Mouse (Mus musculus) olfactory bulb, adult 2 months (tissue): Measurements from ENCODE around the gene Dus1l. TPM values are rescaled to one million over a fixed set of nuclear protein-coding genes. Genes with fewer than 3 reads are reported as not detected.
A peak's percentile ranks its signal among the peaks of the same experiment; 100 is the strongest.
"Not testable (repeated sequence)": the region's sequence is repeated elsewhere in the genome, so short reads cannot be mapped to it uniquely, and the experiment has no call there.

Experiments used
- H3K27ac ChIP-seq: fragments of 200-500 bp; 2 replicates; pipeline ENCODE4 v1.5.1; 2012; ENCODE audit warnings: low read depth, low read length; ENCODE audit not compliant: insufficient read depth
- H3K4me1 ChIP-seq: fragments of 200-500 bp; 2 replicates; pipeline ENCODE4 v1.6.1; 2012; ENCODE audit warnings: low read length; ENCODE audit not compliant: control insufficient read depth, insufficient read depth
- H3K4me3 ChIP-seq: fragments of 200-500 bp; 2 replicates; pipeline ENCODE4 v1.5.1; 2012; ENCODE audit warnings: mild to moderate bottlenecking, low read depth, low read length, moderate library complexity; ENCODE audit not compliant: insufficient read depth
- CTCF ChIP-seq: fragments of 200-500 bp; IDR thresholded peaks from 2 replicates; pipeline ENCODE4 v1.5.1; 2012; ENCODE audit warnings: low read depth, mild to moderate bottlenecking, low read length, moderate library complexity; ENCODE audit not compliant: insufficient read depth
- POLR2A ChIP-seq: fragments of 200-500 bp; IDR thresholded peaks from 2 replicates; pipeline ENCODE4 v1.6.1; 2012; ENCODE audit warnings: mild to moderate bottlenecking, low read depth, low read length, moderate library complexity; ENCODE audit not compliant: insufficient read depth
- WGBS: fragments of 180-500 bp; shearing (Covaris S2); methylation state at CpG from one replicate; pipeline ENCODE4 v1.1.7; 2018; 5-methylcytosine and 5-hydroxymethylcytosine counted together
- polyA plus RNA-seq: library from polyadenylated mRNA; stranded (reverse); fragments of >200 nt; gene quantifications from 2 replicates; pipeline ENCODE4 v1.2.4, GENCODE M21; 2012; ENCODE audit warnings: low replicate concordance; ENCODE audit not compliant: missing spikeins, insufficient read depth, insufficient read length

Gene Dus1l
- polyA plus RNA-seq, 1 experiment = not detected

GRCm38 (mm10) chr11:120785145-120785544, 11.1 kb downstream of the Dus1l start:
- H3K4me1 ChIP-seq = peaks cover 28% of the 10 kb centered on the region
- TF ChIP-seq CTCF (no peak), POLR2A (no peak)
- H3K27ac ChIP-seq = no peak overlapping the region
- WGBS = 35% methylated on average over 9 of the region's 9 CpGs
- peak overlapping the region; percentile 97 for H3K4me3 ChIP-seq

GRCm38 (mm10) chr11:120784064-120784791, 12.0 kb downstream of the Dus1l start, which contains the start of the genes Rfng and Gps1:
Rfng (minus strand) TSS chr11:120784207.
Gps1 (plus strand) TSS chr11:120784272.
- H3K4me1 ChIP-seq = peaks cover 28% of the 10 kb centered on the region
- H3K27ac ChIP-seq = peak within 1 kb of the TSS; percentile 21; the same call in 1 of the 2 replicates
- H3K4me3 ChIP-seq = peak within 1 kb of the TSS; percentile 97
- under 1% methylated on average over 96 of the region's 107 CpGs for WGBS
- TF ChIP-seq POLR2A (peak; percentile 69), CTCF (no peak)

GRCm38 (mm10) chr11:120783426-120784063, 12.7 kb downstream of the Dus1l start:
- H3K4me1 ChIP-seq = peaks cover 28% of the 10 kb centered on the region
- WGBS = 1% methylated on average over 42 of the region's 42 CpGs
- TF ChIP-seq POLR2A (no peak), CTCF (no peak)

GRCm38 (mm10) chr11:120781361-120781760, 14.8 kb downstream of the Dus1l start:
- H3K4me1 ChIP-seq = peaks cover 28% of the 10 kb centered on the region
- H3K4me3 ChIP-seq, H3K27ac ChIP-seq: not testable (repeated sequence)
- 97% methylated on average over 6 of the region's 6 CpGs for WGBS

More at GRCm38 (mm10) chr11:120783426-120784063, 12.7 kb downstream of the Dus1l start:
- Histone ChIP-seq H3K27ac (peak overlapping the region; percentile 21; the same call in 1 of the 2 replicates), H3K4me3 (peak overlapping the region; percentile 97)

- TF ChIP-seq POLR2A (no peak), CTCF (no peak)
- WGBS = 93% methylated on average over 1 of the region's 1 CpGs
- Histone ChIP-seq H3K27ac (no peak overlapping the region), H3K4me1 (peaks cover 17% of the 10 kb centered on the region), H3K4me3 (no peak overlapping the region)
These were observed 16.3 kb downstream of the Dus1l start for GRCm38 (mm10) chr11:120779876-120780275.

- Histone ChIP-seq H3K27ac (no peak overlapping the region), H3K4me3 (no peak overlapping the region), H3K4me1 (peaks cover under 1% of the 10 kb centered on the region; the same call in 1 of the 2 replicates)
- TF ChIP-seq POLR2A (no peak), CTCF (no peak)
- WGBS = 18% methylated on average over 6 of the region's 6 CpGs
These were observed 19.1 kb downstream of the Dus1l start for GRCm38 (mm10) chr11:120777123-120777522.

- 17% methylated on average over 15 of the region's 15 CpGs for WGBS
- H3K27ac ChIP-seq = no peak overlapping the region
- TF ChIP-seq CTCF (peak; percentile 100), POLR2A (no peak)
- H3K4me1 ChIP-seq = no peaks in the 10 kb centered on the region
- no peak overlapping the region for H3K4me3 ChIP-seq
These were observed 20.3 kb downstream of the Dus1l start for GRCm38 (mm10) chr11:120775774-120776469.

- Histone ChIP-seq H3K27ac (no peak overlapping the region), H3K4me1 (no peaks in the 10 kb centered on the region), H3K4me3 (no peak overlapping the region)
- TF ChIP-seq POLR2A = no peak
- no peak for TF ChIP-seq CTCF
- 93% methylated on average over 7 of the region's 7 CpGs for WGBS
These were observed 22.6 kb downstream of the Dus1l start for GRCm38 (mm10) chr11:120773463-120774190.

GRCm38 (mm10) chr11:120772749-120773148, 23.5 kb downstream of the Dus1l start:
- Histone ChIP-seq H3K27ac (no peak overlapping the region), H3K4me1 (no peaks in the 10 kb centered on the region), H3K4me3 (no peak overlapping the region)
- 78% methylated on average over 3 of the region's 3 CpGs for WGBS
- TF ChIP-seq CTCF = no peak
